In genomic region chr11:119215038-119215904, GRCm38 (mm10) we compare ENCODE assay signal across 7 mouse cellular contexts. TPM values are rescaled to one million over a fixed set of nuclear protein-coding genes. Genes with fewer than 3 reads are reported as not detected.
A peak's percentile ranks its signal among the peaks of the same experiment; 100 is the strongest.
DNase-seq lines count a peak whose midpoint lies in the region; ATAC-seq and TF ChIP-seq lines count a peak whose summit lies in the region.

No protein-coding gene starts in this region.

- no peak overlapping the region for H3K27ac ChIP-seq in embryonic fibroblast, embryonic 13.5 days (ENCODE audit: insufficient read depth, low read length)
- H3K27ac ChIP-seq in stomach, embryonic 15.5 days = peak overlapping the region; percentile 95

- peak; percentile 59 for DNase-seq in Muller cell, postnatal 12 days (ENCODE audit: inconsistent ontology term)
- DNase-seq in brain, embryonic 14.5 days (ENCODE audit: low read depth) = peak; percentile 79
- DNase-seq in heart, postnatal 14 days = peak; percentile 62 to 73
- peak; percentile 60 to 63 for DNase-seq in kidney, postnatal 36 days
- DNase-seq in lung, postnatal 4 days = peak; percentile 69 to 83

- no peak for TF ChIP-seq POLR2A in brain, embryonic 14.5 days (IDR thresholded peaks at IDR 0.05; ENCODE audit: borderline replicate concordance, extremely low read depth, insufficient read depth, insufficient read length, poor library complexity, severe bottlenecking)
- TF ChIP-seq POLR2A in embryonic fibroblast, embryonic 13.5 days (IDR thresholded peaks at IDR 0.05; ENCODE audit: low read depth, low read length) = no peak

- WGBS in stomach, embryonic 15.5 days = 3% methylated on average over 18 of the region's 18 CpGs

- peak; percentile 38; the same call in 1 of the 2 replicates for TF ChIP-seq CTCF in brain, embryonic 14.5 days (IDR thresholded peaks at IDR 0.05; ENCODE audit: borderline replicate concordance, extremely low read depth, insufficient read depth, insufficient read length)
- TF ChIP-seq CTCF in embryonic fibroblast, embryonic 13.5 days (IDR thresholded peaks at IDR 0.05; ENCODE audit: borderline replicate concordance, insufficient read depth, low read length) = peak; percentile 34; the same call in 1 of the 2 replicates

- ATAC-seq in stomach, embryonic 15.5 days (ENCODE audit: insufficient read depth, low FRiP score, low read depth) = peak; percentile 88

- intact Hi-C loops in heart, postnatal 14 days (cut with DNase I) = no loop called here

- H3K27me3 ChIP-seq in stomach, embryonic 15.5 days (replicated peaks) = no peaks in the 10 kb centered on the region

- peak overlapping the region; percentile 65 for H3K4me2 ChIP-seq in stomach, embryonic 15.5 days

- peaks cover 16% of the 10 kb centered on the region for H3K4me1 ChIP-seq in embryonic fibroblast, embryonic 13.5 days (ENCODE audit: control insufficient read depth, insufficient read depth, low read length)
- H3K4me1 ChIP-seq in stomach, embryonic 15.5 days = peaks cover 56% of the 10 kb centered on the region

- H3K9ac ChIP-seq in stomach, embryonic 15.5 days = peak overlapping the region; percentile 25; the same call in 1 of the 2 replicates

- H3K9me3 ChIP-seq in stomach, embryonic 15.5 days = no peaks in the 10 kb centered on the region

- H3K4me3 ChIP-seq in embryonic fibroblast, embryonic 13.5 days (ENCODE audit: insufficient read depth, low read length) = no peak overlapping the region
- peak overlapping the region; percentile 28 for H3K4me3 ChIP-seq in stomach, embryonic 15.5 days (replicated peaks)

- no peaks in the 10 kb centered on the region for H3K36me3 ChIP-seq in stomach, embryonic 15.5 days

RNA-seq across cellular contexts. Expression of gene Tbc1d16, which starts 13.0 kb away (rescaled TPM):
- 69.8 and 99.3 TPM in 2 replicates for polyA plus RNA-seq in brain, embryonic 14.5 days (2012; rRNA removed)
- polyA plus RNA-seq in embryonic fibroblast, embryonic 13.5 days (2011; ENCODE audit: insufficient read length, low read depth, missing spikeins) = 10.6 TPM in 2 replicates
- 10 to 100 TPM; 68.5 to 68.7 TPM for total RNA-seq in heart, postnatal 14 days (2021)
- polyA plus RNA-seq in stomach, embryonic 15.5 days (2015; fragmentation: Nextera tagmentation; extraction: Ambion mirVana) = 18.7 and 19.3 TPM in 2 replicates

RNA-seq across cellular contexts. Expression of gene Ccdc40, which starts 13.1 kb away (rescaled TPM):
- 11.0 and 17.0 TPM in 2 replicates for polyA plus RNA-seq in brain, embryonic 14.5 days (2012; rRNA removed)
- polyA plus RNA-seq in embryonic fibroblast, embryonic 13.5 days (2011; ENCODE audit: insufficient read length, low read depth, missing spikeins) = 0.60 and 0.81 TPM in 2 replicates
- under 1 TPM; 0.15 to 0.31 TPM for total RNA-seq in heart, postnatal 14 days (2021)
- 2.1 and 2.6 TPM in 2 replicates for polyA plus RNA-seq in stomach, embryonic 15.5 days (2015; fragmentation: Nextera tagmentation; extraction: Ambion mirVana)

RNA-seq across cellular contexts. Expression of gene Gaa, which starts 52.4 kb away (rescaled TPM):
- polyA plus RNA-seq in brain, embryonic 14.5 days (2012; rRNA removed) = 93.3 and 102 TPM in 2 replicates
- polyA plus RNA-seq in embryonic fibroblast, embryonic 13.5 days (2011; ENCODE audit: insufficient read length, low read depth, missing spikeins) = 131 TPM in 2 replicates
- 10 to 100 TPM; 53.1 to 56.0 TPM for total RNA-seq in heart, postnatal 14 days (2021)
- polyA plus RNA-seq in stomach, embryonic 15.5 days (2015; fragmentation: Nextera tagmentation; extraction: Ambion mirVana) = 62.6 and 64.3 TPM in 2 replicates
